Mouse (Mus musculus): ENCODE measurements around the gene Slc25a10.

Gene Slc25a10

GRCm38 (mm10) chr11:120539285-120540014, 47.8 kb downstream of the Slc25a10 start:
- peak; percentile 37 for DNase-seq (ENCODE audit: low read depth)

- DNase-seq (ENCODE audit: low read depth): peak; percentile 47
Measured at GRCm38 (mm10) chr11:120541907-120542306, 50.3 kb downstream of the Slc25a10 start.

- DNase-seq (ENCODE audit: low read depth): no peak
Measured at GRCm38 (mm10) chr11:120542376-120542775, 50.7 kb downstream of the Slc25a10 start.

GRCm38 (mm10) chr11:120545964-120546363, 54.3 kb downstream of the Slc25a10 start:
- DNase-seq (ENCODE audit: low read depth): no peak

GRCm38 (mm10) chr11:120547469-120547868, 55.8 kb downstream of the Slc25a10 start:
- peak; percentile 70 for DNase-seq (ENCODE audit: low read depth)

GRCm38 (mm10) chr11:120548214-120548613, 56.6 kb downstream of the Slc25a10 start:
- DNase-seq (ENCODE audit: low read depth): no peak

GRCm38 (mm10) chr11:120548786-120549167, 57.1 kb downstream of the Slc25a10 start:
- DNase-seq (ENCODE audit: low read depth): no peak
